Mouse (Mus musculus): ENCODE measurements around the gene Thpo.

The Thpo gene

DNA sequence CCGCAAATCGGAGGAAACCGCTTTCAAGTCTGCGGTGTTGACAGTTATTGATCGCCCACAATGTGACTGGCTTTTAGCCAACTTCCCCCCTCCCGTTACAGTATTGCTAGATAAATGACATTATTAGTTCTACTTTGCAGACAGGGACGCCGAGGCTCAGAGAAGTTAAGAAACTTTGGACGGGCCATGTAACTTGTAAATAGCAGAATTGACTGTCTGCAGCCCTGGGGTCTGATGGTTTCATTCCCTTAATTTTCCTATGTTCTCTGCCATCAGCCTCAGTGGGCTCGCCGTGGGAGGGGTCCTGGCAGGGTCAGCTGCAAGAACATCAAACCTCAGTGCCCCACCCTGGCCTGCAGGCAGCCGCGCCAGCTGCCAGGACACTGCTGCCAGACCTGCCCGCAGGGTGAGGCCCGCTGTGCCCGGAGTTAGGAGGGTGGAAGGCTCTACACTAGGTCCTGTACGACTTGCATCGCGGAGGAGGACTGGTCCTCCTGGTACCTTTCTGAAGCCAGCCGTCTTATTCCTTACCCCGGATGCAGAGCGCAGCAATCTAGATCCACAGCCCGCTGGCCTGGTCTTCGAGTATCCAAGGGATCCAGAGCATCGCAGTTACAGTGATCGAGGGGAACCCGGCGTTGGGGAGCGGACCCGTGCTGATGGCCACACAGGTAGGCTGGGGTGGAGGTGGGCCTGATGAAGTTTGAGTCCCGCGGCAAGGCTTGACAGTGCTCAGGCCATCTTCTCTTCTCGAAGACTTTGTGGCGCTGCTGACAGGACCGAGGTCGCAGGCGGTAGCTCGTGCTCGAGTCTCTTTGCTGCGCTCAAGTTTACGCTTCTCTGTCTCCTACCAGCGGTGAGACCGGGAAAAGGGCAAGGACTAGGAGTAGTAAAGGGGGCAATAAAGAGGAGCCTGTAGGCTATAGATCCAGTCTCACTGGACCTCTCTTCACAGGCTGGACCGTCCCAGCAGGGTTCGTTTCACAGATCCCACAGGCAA is at the start of gene Thpo:
Gene Thpo (minus strand): TSS at position 781 of the 1,000 bp plus-strand sequence.
- DNase-seq (ENCODE audit: low read depth) = no peak

DNA sequence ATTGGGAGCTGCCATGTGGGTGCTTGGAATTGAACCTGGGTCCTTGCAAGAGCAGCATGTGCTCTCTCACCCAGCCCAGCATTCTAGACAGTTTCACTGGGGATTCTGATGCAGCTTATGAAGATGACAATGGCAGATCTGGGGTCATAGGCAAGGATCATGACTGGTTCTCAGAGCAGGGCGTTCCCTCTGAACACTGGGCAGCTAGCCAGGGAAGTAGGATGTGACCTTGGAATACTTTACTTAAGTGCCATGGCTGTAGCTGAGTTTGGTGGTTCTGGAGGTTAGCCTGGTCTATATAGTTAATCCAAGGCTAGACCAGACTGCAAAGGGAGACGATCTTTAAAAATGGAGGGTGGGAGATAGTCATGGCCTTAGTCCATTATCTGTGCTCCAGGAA is 49.6 kb upstream of the Thpo start:
- no peak for DNase-seq (ENCODE audit: low read depth)

DNA sequence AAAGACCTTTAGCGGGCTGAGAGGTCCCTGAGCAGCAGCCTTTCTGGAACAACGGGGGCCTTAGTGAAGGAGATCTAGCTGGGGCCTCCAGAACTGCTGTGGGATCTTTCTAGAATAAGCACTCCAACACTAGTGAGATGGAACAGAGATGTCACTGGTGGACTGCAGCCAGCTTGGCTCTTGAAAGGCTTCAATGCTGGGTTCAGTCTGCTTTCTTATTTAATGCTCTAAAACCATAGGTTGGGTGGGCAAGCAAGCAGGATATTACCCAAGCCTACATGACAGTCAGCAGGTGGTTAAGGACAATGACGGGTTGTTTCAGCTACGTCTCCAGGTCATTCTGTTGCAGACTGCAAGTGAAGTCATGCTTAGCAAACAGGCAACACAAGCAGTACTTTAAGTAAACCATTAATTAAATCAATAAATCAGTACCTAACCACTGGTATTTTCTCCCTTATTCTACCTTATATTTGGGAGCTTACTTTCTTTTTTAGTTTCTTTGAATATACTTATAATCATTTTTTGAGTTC is 46.9 kb upstream of the Thpo start:
- no peak for DNase-seq (ENCODE audit: low read depth)

DNA sequence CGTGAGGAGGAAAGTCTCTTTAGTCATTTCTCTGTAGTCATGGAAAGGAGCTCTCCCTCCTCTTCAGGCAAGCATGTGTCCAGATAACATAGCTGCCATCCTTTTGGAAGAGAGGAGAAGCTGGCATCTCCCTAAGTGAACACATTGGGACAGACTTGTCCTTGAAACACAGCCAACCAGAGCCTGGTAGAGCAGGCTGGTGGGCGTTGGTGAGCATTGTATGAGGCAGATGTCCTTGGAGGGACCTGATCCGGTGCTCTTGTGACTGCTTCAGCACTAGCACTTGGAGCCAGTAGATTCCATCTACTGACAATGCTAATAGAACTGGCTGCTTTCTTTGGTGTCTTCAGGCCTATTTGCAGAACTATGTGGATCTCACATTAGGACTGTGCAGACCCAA is 45.5 kb upstream of the Thpo start:
- DNase-seq (ENCODE audit: low read depth) = no peak

DNA sequence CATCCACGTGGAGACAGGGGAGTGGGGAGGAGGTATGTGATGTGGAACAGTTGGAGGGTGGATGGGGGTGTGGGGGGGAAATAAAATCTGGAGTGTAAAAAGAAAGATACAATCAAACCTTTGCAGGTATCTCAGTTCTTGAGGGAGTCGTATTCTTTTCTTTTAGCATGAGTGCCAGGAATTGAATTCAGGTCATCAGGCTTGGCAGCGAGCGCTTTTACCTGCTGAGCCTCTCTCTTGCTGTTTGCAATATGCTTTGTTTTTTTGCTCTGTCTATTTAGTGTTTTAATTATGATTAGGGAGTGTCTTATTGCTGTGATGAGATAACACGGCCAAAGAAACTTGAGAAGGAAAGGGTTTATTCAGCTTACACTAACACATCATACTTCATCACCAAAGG is 40.7 kb upstream of the Thpo start:
- DNase-seq (ENCODE audit: low read depth) = no peak

DNA sequence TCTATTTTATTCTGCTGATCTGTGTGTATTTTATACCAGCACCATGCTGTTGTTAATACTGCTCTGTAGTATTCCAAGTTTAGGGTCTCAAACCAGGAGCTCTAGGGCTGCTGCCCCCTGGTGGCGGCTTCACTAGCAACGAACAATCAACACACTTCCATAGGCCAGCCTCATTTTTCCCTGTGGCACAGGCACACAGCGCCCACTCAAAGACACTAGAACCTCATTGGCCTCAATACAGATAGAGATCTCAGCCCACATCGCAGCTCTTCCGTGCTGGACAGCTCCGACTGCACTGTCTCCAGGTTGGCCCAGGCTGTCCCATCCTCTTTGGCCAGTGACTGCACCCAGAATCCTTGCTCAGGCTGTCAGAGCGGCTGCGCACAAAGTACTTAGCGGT is 30.9 kb upstream of the Thpo start:
- DNase-seq (ENCODE audit: low read depth) = peak; percentile 40

DNA sequence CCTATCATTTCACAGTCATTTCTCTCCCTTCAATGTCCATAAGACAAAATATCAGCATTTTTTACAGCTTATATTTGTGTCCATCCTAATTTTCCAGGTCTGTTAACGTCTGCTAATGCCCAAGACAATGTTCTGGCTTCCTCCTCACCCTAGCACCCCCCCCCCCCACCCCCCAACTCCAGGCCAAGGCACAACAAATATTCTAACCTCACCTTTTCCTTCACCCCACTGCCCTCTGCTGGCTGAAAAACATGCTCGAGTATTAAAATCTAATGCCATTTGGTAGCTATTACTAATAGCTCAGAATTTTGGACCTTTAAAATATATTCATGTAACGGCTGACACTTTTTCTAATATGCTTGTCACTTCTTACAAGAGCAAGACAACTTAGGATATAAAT is 27.4 kb upstream of the Thpo start:
- peak; percentile 22 for DNase-seq (ENCODE audit: low read depth)

DNA sequence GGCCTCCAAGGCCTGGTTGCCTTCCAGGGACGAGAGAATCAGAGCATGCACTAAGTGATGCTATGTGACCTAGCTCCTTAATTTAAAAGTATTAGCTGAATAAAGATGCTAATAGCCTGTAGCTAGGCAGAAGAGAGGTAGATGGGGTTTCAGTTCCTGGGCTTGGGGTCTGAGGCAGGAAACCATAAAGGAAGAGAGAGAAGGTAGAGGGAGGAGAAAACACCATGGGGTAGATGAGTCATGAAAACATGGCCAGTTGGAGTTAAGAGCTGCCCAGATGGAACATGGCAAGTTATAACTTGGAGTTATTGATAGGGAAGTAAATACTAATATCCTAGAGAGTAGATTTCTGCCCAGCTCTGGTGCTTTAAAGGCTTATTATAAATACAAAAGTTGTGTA is 23.1 kb upstream of the Thpo start:
- DNase-seq (ENCODE audit: low read depth) = no peak

DNA sequence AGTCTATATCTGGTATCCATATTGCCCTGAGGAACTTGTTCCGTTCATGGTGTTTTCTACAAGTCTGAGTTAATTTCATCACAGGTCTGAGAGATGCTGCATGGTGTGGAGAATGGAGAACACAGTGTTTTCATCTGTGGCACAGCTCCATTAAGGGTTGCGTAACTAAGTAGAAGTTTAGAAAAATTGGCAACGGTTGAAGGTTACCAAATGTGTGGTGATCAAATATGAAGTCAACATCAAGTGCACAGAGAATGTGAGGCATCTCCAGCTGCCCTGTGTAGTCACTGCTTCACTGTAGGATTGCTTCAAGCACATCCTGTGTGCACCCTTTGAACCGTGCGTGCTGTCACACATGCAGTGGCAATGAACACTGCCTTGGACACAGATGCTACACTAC is 21.7 kb upstream of the Thpo start:
- DNase-seq (ENCODE audit: low read depth) = no peak

DNA sequence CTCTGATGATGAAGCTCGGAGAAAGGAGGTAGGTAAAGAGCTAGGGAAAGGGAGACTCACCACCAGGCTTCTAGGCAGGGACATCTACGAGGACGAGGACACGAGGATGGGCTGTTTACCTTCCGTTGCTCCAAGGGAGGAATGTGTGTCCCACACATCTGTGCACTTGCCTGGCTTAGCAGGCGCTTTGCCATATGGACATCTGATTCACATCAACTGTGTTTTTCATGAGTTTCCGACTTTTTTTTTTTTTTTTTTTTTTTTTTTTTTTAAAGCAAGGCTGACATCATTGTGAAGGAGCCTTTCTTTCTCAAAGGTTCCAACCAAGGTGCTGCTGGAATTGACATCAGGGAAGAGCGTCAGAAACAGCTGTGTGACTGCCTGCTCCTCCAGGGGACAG is 16.2 kb upstream of the Thpo start:
- DNase-seq (ENCODE audit: low read depth) = no peak

DNA sequence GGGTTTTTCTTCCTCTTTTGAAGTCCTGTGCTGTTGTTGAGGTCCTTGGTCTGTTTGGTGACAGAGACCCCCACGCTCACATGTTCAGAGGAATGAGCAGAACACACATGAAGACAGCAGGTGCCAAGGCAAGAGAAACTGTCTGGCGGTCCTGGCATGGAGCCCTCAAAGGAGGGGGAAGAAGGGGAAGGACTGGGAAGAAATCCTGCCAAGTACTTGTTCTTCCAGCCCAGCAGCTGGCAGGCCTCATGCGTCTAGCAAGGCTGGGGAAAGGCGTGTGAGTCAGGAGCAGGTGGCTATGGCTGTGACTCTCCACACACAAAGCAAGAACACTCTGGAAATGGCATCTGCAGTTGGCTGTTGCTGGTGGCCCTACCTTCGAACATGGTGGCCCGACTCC is 12.3 kb upstream of the Thpo start:
- DNase-seq (ENCODE audit: low read depth) = no peak

DNA sequence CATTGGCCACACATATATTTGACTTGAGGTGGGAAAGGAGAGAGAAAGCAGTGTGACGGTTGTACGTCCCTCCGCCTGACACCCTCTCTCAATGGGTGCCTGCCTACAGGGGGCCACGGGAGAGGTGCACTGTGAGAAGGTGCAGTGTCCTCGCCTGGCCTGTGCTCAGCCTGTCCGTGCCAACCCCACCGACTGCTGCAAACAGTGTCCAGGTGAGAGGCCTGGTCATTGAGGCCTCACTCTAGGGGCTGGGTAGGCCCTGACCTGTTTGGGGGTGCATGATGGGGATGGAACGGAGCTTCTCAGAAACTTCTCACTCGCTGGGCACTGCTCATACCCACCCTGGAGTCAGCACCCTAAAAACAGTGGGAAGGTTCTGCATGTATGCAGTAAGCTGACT is 5.5 kb upstream of the Thpo start:
- DNase-seq (ENCODE audit: low read depth) = no peak

DNA sequence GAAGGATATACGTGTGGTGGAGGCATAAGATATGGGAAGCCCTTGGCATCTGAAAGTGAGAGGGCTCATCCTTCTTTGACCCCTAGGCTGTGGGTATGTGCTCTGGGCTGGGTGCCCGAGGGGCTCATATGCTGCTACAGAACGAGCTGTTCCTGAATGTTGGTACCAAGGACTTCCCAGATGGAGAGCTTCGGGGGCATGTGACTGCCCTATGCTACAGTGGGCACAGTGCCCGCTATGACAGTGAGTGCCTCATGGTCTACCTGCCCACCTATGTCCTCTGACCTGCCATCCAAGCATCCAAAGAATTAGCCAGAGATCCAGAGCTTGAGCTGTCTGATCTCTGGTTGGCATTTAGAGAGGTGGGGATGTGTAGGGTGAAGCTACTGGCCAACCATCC is 2.5 kb upstream of the Thpo start:
- no peak for DNase-seq (ENCODE audit: low read depth)

DNA sequence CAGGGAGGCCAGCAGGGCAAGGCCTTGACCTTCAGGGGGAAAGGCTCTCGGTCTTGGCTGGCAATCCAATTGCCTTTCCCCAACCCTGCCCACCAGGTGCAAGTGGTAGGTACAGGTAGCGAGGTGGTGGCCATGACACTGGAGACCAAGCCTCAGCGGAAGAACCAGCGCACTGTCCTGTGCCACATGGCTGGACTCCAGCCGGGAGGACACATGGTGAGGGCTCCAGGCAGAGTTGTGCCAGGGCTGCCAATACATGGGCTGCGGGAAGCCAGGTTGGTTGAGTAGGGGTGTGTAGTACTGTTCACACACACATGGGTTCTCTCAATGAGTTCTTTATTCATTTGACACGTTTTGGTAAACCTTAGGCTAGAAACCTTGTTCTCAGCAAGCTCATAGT is 1.9 kb upstream of the Thpo start:
- DNase-seq (ENCODE audit: low read depth) = no peak

DNA sequence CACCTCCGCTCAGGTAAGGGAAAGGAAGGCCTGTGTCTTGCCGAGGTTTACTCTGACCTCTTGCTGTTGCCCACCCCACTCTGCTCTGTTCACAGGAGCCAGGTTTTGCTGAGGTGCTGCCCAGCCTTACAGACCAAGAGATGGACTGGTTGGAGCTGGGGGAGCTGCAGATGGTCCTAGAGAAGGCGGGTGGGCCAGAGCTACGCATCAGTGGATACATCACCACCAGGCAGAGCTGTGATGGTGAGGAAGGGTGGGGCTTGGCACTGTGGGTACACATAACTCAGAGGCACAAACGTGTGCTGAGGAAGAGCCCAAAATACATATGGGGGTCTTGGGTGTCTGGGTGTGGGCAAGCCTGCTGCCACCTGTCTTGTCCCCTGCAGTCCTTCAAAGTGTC is 1.3 kb upstream of the Thpo start:
- DNase-seq (ENCODE audit: low read depth) = no peak

DNA sequence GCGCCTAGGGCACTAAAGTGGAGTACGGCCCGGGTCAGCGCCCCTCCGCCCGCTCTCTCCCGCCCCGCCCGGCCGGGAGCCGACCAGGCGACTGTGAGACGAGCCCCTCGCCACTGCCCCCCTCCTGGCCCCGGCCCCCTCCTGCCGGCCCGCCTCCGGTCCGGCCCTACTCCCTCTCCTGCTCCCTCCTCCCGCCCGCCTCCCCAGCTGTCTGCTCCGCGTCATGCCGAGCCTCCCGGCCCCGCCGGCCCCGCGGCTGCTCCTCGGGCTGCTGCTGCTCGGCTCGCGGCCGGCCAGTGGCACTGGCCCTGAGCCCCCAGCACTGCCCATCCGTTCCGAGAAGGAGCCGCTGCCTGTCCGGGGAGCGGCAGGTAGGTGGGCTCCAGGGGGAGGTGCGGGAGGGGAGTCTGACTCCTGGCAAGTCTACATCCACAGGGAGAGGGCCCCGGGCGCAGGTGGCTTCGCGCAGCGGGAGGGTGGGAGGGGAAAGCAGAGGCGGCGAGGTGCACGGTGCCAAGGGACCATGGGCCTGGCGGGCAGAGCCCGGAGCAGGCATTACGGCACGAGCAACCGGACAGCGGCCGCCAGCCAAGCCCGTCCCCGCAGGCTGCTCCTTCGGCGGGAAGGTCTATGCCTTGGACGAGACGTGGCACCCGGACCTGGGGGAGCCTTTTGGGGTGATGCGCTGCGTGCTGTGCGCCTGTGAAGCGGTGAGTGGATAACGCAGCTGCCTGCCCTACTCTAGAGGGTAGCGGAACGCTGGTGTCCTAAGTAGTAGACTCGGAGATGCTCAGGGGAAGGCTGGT is 1.2 kb downstream of the Thpo start, which contains the start of gene Chrd:
Gene Chrd (plus strand): TSS at position 203 of the 806 bp plus-strand sequence.
- no peak for DNase-seq (ENCODE audit: low read depth)

DNA sequence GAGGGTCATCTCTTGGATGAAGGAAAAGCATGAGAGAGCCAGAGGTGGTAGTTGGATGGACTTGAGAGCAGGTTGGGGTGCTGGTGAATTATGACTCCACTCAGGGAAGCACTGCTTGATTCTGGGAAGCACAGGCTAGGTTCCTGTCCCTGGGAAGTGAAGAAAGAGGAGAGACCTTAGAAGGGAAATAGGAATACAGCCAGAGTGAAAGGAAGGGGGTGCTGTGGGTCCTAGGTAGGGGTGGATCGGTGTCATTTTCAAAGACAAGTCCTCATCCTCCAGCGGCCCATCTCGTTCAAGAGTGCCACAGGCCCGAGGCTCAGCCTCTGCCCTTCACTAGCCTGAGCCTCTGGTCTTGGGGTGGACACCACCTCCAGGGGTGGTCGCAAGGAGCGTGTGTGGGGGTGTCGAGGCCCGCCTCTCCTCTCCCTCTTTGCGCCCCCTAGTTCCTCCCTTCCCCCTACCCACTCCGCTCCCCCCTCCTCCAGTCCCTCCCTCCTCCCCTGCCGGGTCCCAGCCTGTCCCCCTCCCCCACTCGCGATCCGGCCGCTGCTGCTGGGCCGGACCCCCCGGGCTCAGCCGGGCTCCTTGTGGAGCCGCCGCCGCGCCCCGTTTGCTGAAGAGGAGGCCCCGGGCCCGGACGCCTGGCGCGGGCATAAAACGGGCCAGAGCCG is 1.9 kb downstream of the Thpo start:
- no peak for DNase-seq (ENCODE audit: low read depth)

DNA sequence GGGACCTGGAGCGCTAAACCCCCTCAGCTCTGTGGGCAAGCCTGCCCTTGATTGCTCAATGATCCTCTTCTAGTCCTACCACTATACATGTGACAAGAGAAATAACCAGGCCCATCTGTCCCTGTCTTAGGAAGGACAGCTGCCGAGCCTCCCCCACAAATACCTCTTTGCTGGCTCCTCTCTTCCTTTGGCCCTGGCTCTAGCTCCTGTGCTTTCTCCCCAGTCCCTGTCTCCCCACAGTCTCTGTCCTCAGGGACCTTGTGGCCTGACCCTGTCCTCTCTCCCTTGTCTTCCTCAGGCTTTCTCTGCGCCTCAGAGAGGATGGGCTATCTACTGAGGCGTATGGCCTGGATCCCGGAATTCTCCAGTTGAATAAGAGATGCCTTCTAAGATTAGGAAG is 2.6 kb downstream of the Thpo start:
- no peak for DNase-seq (ENCODE audit: low read depth)

DNA sequence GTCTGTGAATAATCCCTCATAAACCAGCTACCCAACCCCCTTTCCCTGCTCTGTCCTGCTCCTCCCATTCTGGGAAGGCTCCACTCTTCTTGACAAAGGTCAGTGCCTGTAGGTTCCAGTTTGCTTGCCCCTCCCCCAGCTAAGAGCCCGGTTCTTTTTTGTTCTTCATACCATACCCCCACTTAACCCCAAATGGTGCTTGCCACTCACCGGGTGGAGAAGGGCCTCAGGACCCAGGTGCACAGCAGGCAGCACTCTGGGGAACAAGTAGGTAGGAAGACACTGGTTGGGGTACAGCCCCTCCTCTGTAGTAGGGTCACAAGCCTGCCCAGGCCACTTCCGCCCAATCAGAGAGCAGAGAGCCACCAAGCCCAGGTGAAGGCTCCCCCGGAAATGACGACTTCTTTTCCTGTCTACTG is 4.0 kb downstream of the Thpo start:
- DNase-seq (ENCODE audit: low read depth) = no peak

DNA sequence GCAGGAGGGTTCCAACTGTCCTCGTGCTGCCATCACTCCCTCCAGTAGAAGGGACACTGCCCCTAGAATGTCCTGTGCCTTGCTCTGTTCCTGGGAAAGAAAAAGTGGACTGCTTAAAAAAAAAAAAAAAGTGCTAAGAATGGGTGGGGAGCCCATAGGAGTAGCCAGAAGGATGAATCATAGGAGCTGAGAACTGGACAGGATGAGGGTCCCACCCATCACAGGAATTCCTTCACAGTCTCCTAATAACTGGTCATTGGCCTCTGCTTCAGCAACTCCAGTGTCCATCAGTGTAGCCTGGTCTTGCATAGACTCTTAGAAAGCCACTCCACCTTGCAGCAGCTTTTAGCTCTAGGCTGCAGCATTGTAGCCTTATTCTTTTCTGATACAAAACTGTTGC is 7.9 kb downstream of the Thpo start:
- DNase-seq (ENCODE audit: low read depth) = no peak

DNA sequence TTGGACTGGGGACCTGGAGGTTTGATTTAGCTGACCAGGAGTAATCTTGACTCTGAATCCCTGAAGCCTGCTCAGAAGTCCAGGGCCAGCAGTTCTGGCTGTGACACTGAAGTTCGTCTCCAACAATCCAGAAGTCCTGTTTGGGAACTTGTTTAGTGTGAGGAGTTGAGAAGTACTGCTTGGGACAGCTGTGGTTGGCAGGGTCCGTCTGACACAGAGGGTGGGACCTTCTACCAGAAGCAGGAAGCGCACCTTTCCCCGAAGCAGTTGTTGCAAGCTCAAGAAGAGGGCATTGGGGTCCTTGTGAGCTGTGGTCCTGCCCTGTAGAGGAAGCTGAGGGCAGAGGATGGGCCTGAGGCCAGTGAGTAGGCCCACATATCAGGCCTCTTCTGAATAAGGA is 8.6 kb downstream of the Thpo start:
- no peak for DNase-seq (ENCODE audit: low read depth)

DNA sequence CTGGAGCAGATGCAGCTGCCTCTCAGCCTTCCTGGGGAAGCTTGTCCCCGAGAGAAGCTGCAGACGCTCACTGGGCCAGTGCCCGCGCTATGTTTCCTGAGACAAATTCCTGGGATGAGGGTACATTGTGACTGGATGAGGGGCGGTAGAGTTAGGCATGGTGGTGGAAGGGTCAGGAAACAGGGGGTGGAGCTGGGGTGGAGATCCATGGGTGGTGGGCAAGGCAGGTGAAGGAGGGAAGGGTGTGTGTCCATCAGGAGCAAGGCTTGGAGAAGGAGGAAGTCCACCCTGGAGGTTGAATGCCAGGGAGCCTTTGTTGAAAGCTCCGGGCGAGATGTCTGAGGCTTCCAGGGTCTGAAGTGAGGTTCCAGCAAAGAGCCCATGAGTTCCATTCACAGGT is 9.0 kb downstream of the Thpo start:
- no peak for DNase-seq (ENCODE audit: low read depth)
